ENCODE assay signal across 8 mouse cellular contexts in the genomic region with DNA sequence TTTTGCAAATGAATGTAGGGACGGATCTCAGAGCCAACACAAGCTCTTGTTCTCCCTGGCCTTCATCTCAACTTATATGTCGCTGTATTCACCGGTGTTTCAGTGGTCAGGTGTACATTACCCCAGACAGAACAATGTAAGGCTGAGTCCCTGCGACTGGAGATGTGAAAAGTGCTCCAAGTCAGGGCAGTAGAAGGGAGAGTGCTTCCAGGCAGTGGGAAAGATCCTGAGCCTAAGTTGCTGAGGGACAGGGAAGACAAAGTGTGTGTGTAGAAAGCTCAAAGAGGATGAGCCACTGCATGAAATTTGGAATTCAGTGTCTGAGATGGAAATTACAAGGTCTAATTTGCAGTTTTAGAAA. TPM values are rescaled to one million over a fixed set of nuclear protein-coding genes. Genes with fewer than 3 reads are reported as not detected.
DNase-seq lines count a peak whose midpoint lies in the region; ATAC-seq and TF ChIP-seq lines count a peak whose summit lies in the region.

No protein-coding gene starts in this region.

- H3K4me1 ChIP-seq in kidney, postnatal 0 days (replicated peaks; ENCODE audit: insufficient read depth, low read length), result 0 out of 2 replicates have a peak, but pooled peaks cover 8% of the 10 kb centered on the region
- H3K4me1 ChIP-seq in embryonic facial prominence, embryonic 11.5 days (ENCODE audit: control insufficient read depth, insufficient read depth, low read length), result no peaks in the 10 kb centered on the region
- no peaks in the 10 kb centered on the region for H3K4me1 ChIP-seq in hindbrain, postnatal 0 days (ENCODE audit: insufficient read depth, low read length)
- no peaks in the 10 kb centered on the region; the same call in 1 of the 2 replicates for H3K4me1 ChIP-seq in midbrain, postnatal 0 days (ENCODE audit: insufficient read depth, low read length)

- peak overlapping the region; percentile 80 for H3K4me3 ChIP-seq in kidney, postnatal 0 days (replicated peaks; ENCODE audit: low read depth, low read length)
- peak overlapping the region; percentile 78 for H3K4me3 ChIP-seq in embryonic facial prominence, embryonic 11.5 days (ENCODE audit: low read depth, low read length)
- H3K4me3 ChIP-seq in hindbrain, postnatal 0 days (ENCODE audit: low read length), result peak overlapping the region; percentile 89
- H3K4me3 ChIP-seq in midbrain, postnatal 0 days (ENCODE audit: low read depth, low read length), result peak overlapping the region; percentile 87

- H3K36me3 ChIP-seq in kidney, postnatal 0 days (ENCODE audit: insufficient read depth, low read length), result no peaks in the 10 kb centered on the region
- H3K36me3 ChIP-seq in embryonic facial prominence, embryonic 11.5 days (replicated peaks; ENCODE audit: control insufficient read depth, insufficient read depth, low read depth, low read length), result no peaks in the 10 kb centered on the region
- H3K36me3 ChIP-seq in hindbrain, postnatal 0 days (ENCODE audit: insufficient read depth, low read length), result no peaks in the 10 kb centered on the region
- no peaks in the 10 kb centered on the region for H3K36me3 ChIP-seq in midbrain, postnatal 0 days (ENCODE audit: insufficient read depth, low read length)

- H3K9me3 ChIP-seq in kidney, postnatal 0 days (replicated peaks; ENCODE audit: low read length), result no peaks in the 10 kb centered on the region
- H3K9me3 ChIP-seq in embryonic facial prominence, embryonic 11.5 days (replicated peaks; ENCODE audit: control insufficient read depth, low read length), result no peaks in the 10 kb centered on the region
- H3K9me3 ChIP-seq in hindbrain, postnatal 0 days (ENCODE audit: low read length), result no peaks in the 10 kb centered on the region
- H3K9me3 ChIP-seq in midbrain, postnatal 0 days (ENCODE audit: low read length), result no peaks in the 10 kb centered on the region

- 5% methylated on average over 4 of the region's 4 CpGs for WGBS in kidney, postnatal 0 days
- WGBS in embryonic facial prominence, embryonic 11.5 days, result 4% methylated on average over 4 of the region's 4 CpGs
- WGBS in hindbrain, postnatal 0 days, result 3% methylated on average over 4 of the region's 4 CpGs
- 2% methylated on average over 4 of the region's 4 CpGs for WGBS in midbrain, postnatal 0 days

- no peak for ATAC-seq in kidney, postnatal 0 days (replicated peaks; ENCODE audit: low FRiP score, low read depth)
- ATAC-seq in embryonic facial prominence, embryonic 11.5 days (replicated peaks; ENCODE audit: insufficient number of reproducible peaks, low FRiP score, low TSS enrichment, low read depth), result no peak
- no peak for ATAC-seq in hindbrain, postnatal 0 days
- no peak for ATAC-seq in midbrain, postnatal 0 days (ENCODE audit: low FRiP score)
- no peak for ATAC-seq in monocyte, adult 5-6 weeks (replicated peaks; ENCODE audit: insufficient number of reproducible peaks, low FRiP score, low TSS enrichment, poor library complexity, severe bottlenecking)
- no peak for ATAC-seq in CD4-positive, CD25-positive, alpha-beta regulatory T cell, adult 4 months

- H3K27ac ChIP-seq in kidney, postnatal 0 days, result peak overlapping the region; percentile 87
- no peak overlapping the region for H3K27ac ChIP-seq in embryonic facial prominence, embryonic 11.5 days (replicated peaks; ENCODE audit: low read depth, low read length)
- peak overlapping the region; percentile 90; the same call in 1 of the 2 replicates for H3K27ac ChIP-seq in hindbrain, postnatal 0 days
- peak overlapping the region; percentile 77; the same call in 1 of the 2 replicates for H3K27ac ChIP-seq in midbrain, postnatal 0 days (ENCODE audit: low read depth, low read length)

- no peaks in the 10 kb centered on the region for H3K27me3 ChIP-seq in kidney, postnatal 0 days (ENCODE audit: insufficient read depth, low read length)
- H3K27me3 ChIP-seq in embryonic facial prominence, embryonic 11.5 days (ENCODE audit: control insufficient read depth, insufficient read depth, low read length), result no peaks in the 10 kb centered on the region
- H3K27me3 ChIP-seq in hindbrain, postnatal 0 days (ENCODE audit: insufficient read depth, low read length), result no peaks in the 10 kb centered on the region
- no peaks in the 10 kb centered on the region for H3K27me3 ChIP-seq in midbrain, postnatal 0 days (ENCODE audit: insufficient read depth, low read length)

- no peak for DNase-seq in kidney, postnatal 0 days (ENCODE audit: low spot score)
- no peak for DNase-seq in kidney, postnatal 14 days
- DNase-seq in embryonic facial prominence, embryonic 11.5 days (ENCODE audit: low spot score), result no peak
- no peak for DNase-seq in hindbrain, postnatal 0 days (ENCODE audit: low spot score)
- DNase-seq in midbrain, postnatal 0 days (ENCODE audit: low spot score), result no peak
- no peak for DNase-seq in adrenal gland, postnatal 25 days

- no peak for TF ChIP-seq CTCF in kidney, postnatal 0 days (IDR thresholded peaks at IDR 0.05; ENCODE audit: low read depth)
- TF ChIP-seq CTCF in hindbrain, postnatal 0 days (IDR thresholded peaks at IDR 0.05; ENCODE audit: low read depth), result no peak
- no peak for TF ChIP-seq CTCF in midbrain, postnatal 0 days (IDR thresholded peaks at IDR 0.05)

- H3K4me2 ChIP-seq in kidney, postnatal 0 days (ENCODE audit: low read length), result peak overlapping the region; percentile 82
- H3K4me2 ChIP-seq in embryonic facial prominence, embryonic 11.5 days (ENCODE audit: low read depth, low read length), result peak overlapping the region; percentile 69
- H3K4me2 ChIP-seq in hindbrain, postnatal 0 days (ENCODE audit: low read depth, low read length), result peak overlapping the region; percentile 86
- H3K4me2 ChIP-seq in midbrain, postnatal 0 days (ENCODE audit: low read depth, low read length, poor library complexity, severe bottlenecking), result peak overlapping the region; percentile 84

- H3K9ac ChIP-seq in kidney, postnatal 0 days (ENCODE audit: low read depth, low read length), result peak overlapping the region; percentile 75
- H3K9ac ChIP-seq in embryonic facial prominence, embryonic 11.5 days (replicated peaks; ENCODE audit: low read length), result peak overlapping the region; percentile 81
- H3K9ac ChIP-seq in hindbrain, postnatal 0 days (replicated peaks; ENCODE audit: low read length), result peak overlapping the region; percentile 76
- peak overlapping the region; percentile 88; the same call in 1 of the 2 replicates for H3K9ac ChIP-seq in midbrain, postnatal 0 days (replicated peaks; ENCODE audit: low read length, poor library complexity, severe bottlenecking)

RNA-seq across cellular contexts. Expression of gene Zc3h7a, which starts 0.7 kb away (rescaled TPM):
- 45.0 and 50.7 TPM in 2 replicates for polyA plus RNA-seq in kidney, postnatal 0 days (2015; fragmentation: Nextera tagmentation; extraction: Ambion mirVana)
- 90.0 and 98.5 TPM in 2 replicates for polyA plus RNA-seq in embryonic facial prominence, embryonic 11.5 days (2014; fragmentation: Nextera tagmentation; extraction: Ambion mirVana)
- 49.6 and 62.4 TPM in 2 replicates for total RNA-seq in hindbrain, postnatal 0 days (2014; rRNA removed)
- 42.3 and 42.8 TPM in 2 replicates for polyA plus RNA-seq in hindbrain, postnatal 0 days (2015; fragmentation: Nextera tagmentation; extraction: Ambion mirVana)
- 33.3 and 63.4 TPM in 2 replicates for total RNA-seq in midbrain, postnatal 0 days (2014; rRNA removed)
- 35.6 and 40.9 TPM in 2 replicates for polyA plus RNA-seq in midbrain, postnatal 0 days (2015; fragmentation: Nextera tagmentation; extraction: Ambion mirVana)
- 93.1 and 98.6 TPM in 2 replicates for total RNA-seq in adrenal gland, postnatal 25 days (2021)
- total RNA-seq in monocyte, adult 5-6 weeks (2017), result 597 to 769 TPM (median 623 TPM) in 3 replicates
- polyA plus RNA-seq in CD4-positive, CD25-positive, alpha-beta regulatory T cell, adult 4 months (2017; shearing (Covaris generic)), result 100 to 1,000 TPM; 255 to 363 TPM

RNA-seq across cellular contexts. Expression of gene Rsl1d1, which starts 26.3 kb away (rescaled TPM):
- 160 and 167 TPM in 2 replicates for polyA plus RNA-seq in kidney, postnatal 0 days (2015; fragmentation: Nextera tagmentation; extraction: Ambion mirVana)
- polyA plus RNA-seq in embryonic facial prominence, embryonic 11.5 days (2014; fragmentation: Nextera tagmentation; extraction: Ambion mirVana), result 285 and 309 TPM in 2 replicates
- 36.0 and 47.4 TPM in 2 replicates for total RNA-seq in hindbrain, postnatal 0 days (2014; rRNA removed)
- 133 TPM in 2 replicates for polyA plus RNA-seq in hindbrain, postnatal 0 days (2015; fragmentation: Nextera tagmentation; extraction: Ambion mirVana)
- 54.6 and 85.5 TPM in 2 replicates for total RNA-seq in midbrain, postnatal 0 days (2014; rRNA removed)
- polyA plus RNA-seq in midbrain, postnatal 0 days (2015; fragmentation: Nextera tagmentation; extraction: Ambion mirVana), result 124 and 140 TPM in 2 replicates
- total RNA-seq in adrenal gland, postnatal 25 days (2021), result 71.5 and 79.2 TPM in 2 replicates
- total RNA-seq in monocyte, adult 5-6 weeks (2017), result 97.0 to 158 TPM (median 136 TPM) in 3 replicates
- polyA plus RNA-seq in CD4-positive, CD25-positive, alpha-beta regulatory T cell, adult 4 months (2017; shearing (Covaris generic)), result 100 to 1,000 TPM; 167 to 177 TPM

RNA-seq across cellular contexts. Expression of gene Txndc11, which starts 42.4 kb away (rescaled TPM):
- 28.8 and 33.3 TPM in 2 replicates for polyA plus RNA-seq in kidney, postnatal 0 days (2015; fragmentation: Nextera tagmentation; extraction: Ambion mirVana)
- 33.6 and 33.9 TPM in 2 replicates for polyA plus RNA-seq in embryonic facial prominence, embryonic 11.5 days (2014; fragmentation: Nextera tagmentation; extraction: Ambion mirVana)
- total RNA-seq in hindbrain, postnatal 0 days (2014; rRNA removed), result 43.7 and 44.1 TPM in 2 replicates
- polyA plus RNA-seq in hindbrain, postnatal 0 days (2015; fragmentation: Nextera tagmentation; extraction: Ambion mirVana), result 25.2 and 29.0 TPM in 2 replicates
- total RNA-seq in midbrain, postnatal 0 days (2014; rRNA removed), result 46.4 and 48.4 TPM in 2 replicates
- polyA plus RNA-seq in midbrain, postnatal 0 days (2015; fragmentation: Nextera tagmentation; extraction: Ambion mirVana), result 25.4 and 30.5 TPM in 2 replicates
- 43.9 and 44.1 TPM in 2 replicates for total RNA-seq in adrenal gland, postnatal 25 days (2021)
- total RNA-seq in monocyte, adult 5-6 weeks (2017), result 26.1 to 46.2 TPM (median 27.6 TPM) in 3 replicates
- polyA plus RNA-seq in CD4-positive, CD25-positive, alpha-beta regulatory T cell, adult 4 months (2017; shearing (Covaris generic)), result 10 to 100 TPM in 1 of 2 experiments, 1 to 10 TPM in 1; 7.3 to 10.5 TPM
